27 mouse cellular contexts compared by ENCODE assay signal in genomic region chr3:100961501-100961900, GRCm38 (mm10). TPM values are rescaled to one million over a fixed set of nuclear protein-coding genes. Genes with fewer than 3 reads are reported as not detected.
DNase-seq lines count a peak whose midpoint lies in the region; ATAC-seq and TF ChIP-seq lines count a peak whose summit lies in the region.
"Had no signal": no experiment of that assay in that cellular context is flagged by ENCODE, and none has a peak within 500 bp of the region (broad histone marks: within the 10 kb centered on the region; RNA-seq: fewer than 3 reads in every experiment).

No protein-coding gene starts in this region.

- H3K4me2 ChIP-seq in heart, embryonic 12.5 days = no peak overlapping the region
- H3K4me2 ChIP-seq in heart, postnatal 0 days (ENCODE audit: low read depth, low read length) = no peak overlapping the region
- H3K4me2 ChIP-seq: hindbrain, embryonic 15.5 days; neural tube, embryonic 15.5 days had no signal

- H3K9ac ChIP-seq in heart, embryonic 12.5 days = no peak overlapping the region
- H3K9ac ChIP-seq in heart, postnatal 0 days (replicated peaks; ENCODE audit: low read depth, low read length) = no peak overlapping the region
- H3K9ac ChIP-seq: hindbrain, embryonic 15.5 days; neural tube, embryonic 15.5 days had no signal

- no peak for ATAC-seq in heart, embryonic 12.5 days (ENCODE audit: insufficient number of reproducible peaks, low FRiP score)
- ATAC-seq in heart, postnatal 0 days (ENCODE audit: insufficient read depth, low read depth) = peak; percentile 37; the same call in 1 of the 2 replicates
- ATAC-seq: CD4-positive, CD25-positive, alpha-beta regulatory T cell, adult 4 months; forebrain, embryonic 16.5 days; inflammation-experienced regulatory T-cells, adult 6 months had no signal

- H3K36me3 ChIP-seq in heart, embryonic 12.5 days = peaks cover 76% of the 10 kb centered on the region
- H3K36me3 ChIP-seq in heart, postnatal 0 days (replicated peaks; ENCODE audit: control insufficient read depth, insufficient read depth, low read length) = peaks cover 51% of the 10 kb centered on the region
- H3K36me3 ChIP-seq: hindbrain, embryonic 15.5 days; neural tube, embryonic 15.5 days had no signal

- intact Hi-C loops in heart, postnatal 36 days (cut with DNase I) = loop anchor here (5.0 kb wide), 1 partner anchor 851 kb away; no protein-coding TSS in a partner anchor

- H3K27me3 ChIP-seq in heart, embryonic 12.5 days (replicated peaks) = no peaks in the 10 kb centered on the region
- H3K27me3 ChIP-seq in heart, postnatal 0 days (ENCODE audit: control insufficient read depth, insufficient read depth, low read length) = no peaks in the 10 kb centered on the region
- H3K27me3 ChIP-seq: hindbrain, embryonic 15.5 days; neural tube, embryonic 15.5 days had no signal

- WGBS in heart, embryonic 12.5 days = 69% methylated on average over 7 of the region's 7 CpGs
- WGBS in heart, postnatal 0 days = 40% methylated on average over 7 of the region's 7 CpGs

- no peak for DNase-seq in heart, adult 9 months (ENCODE audit: low spot score in 2 of 2)
- DNase-seq in heart, postnatal 0 days (ENCODE audit: low spot score) = no peak
- no peak for DNase-seq in heart, postnatal 36 days
- DNase-seq in lung, postnatal 25 days (ENCODE audit: low spot score) = peak; percentile 11
- DNase-seq in lung, postnatal 4 days = no peak
- DNase-seq in adrenal gland, adult 8-10 months = no peak
- DNase-seq: adrenal gland, postnatal 25 days; cerebellum, adult 11-12 months; cerebellum, adult 9-11 months; embryo, embryonic 11 days; gastrocnemius, adult 2 months; gastrocnemius, postnatal 36 days; kidney, adult 11 months; kidney, postnatal 14 days; layer of hippocampus, adult 9-11 months; midbrain, embryonic 14.5 days; retina, postnatal 1 day; right cerebral cortex, postnatal 14 days; thymus, postnatal 14 days had no signal

- H3K9me3 ChIP-seq in heart, embryonic 12.5 days (replicated peaks) = no peaks in the 10 kb centered on the region
- H3K9me3 ChIP-seq in heart, postnatal 0 days (replicated peaks; ENCODE audit: control insufficient read depth, low read length) = no peaks in the 10 kb centered on the region
- H3K9me3 ChIP-seq: hindbrain, embryonic 15.5 days; neural tube, embryonic 15.5 days had no signal

- H3K4me3 ChIP-seq in heart, embryonic 12.5 days = no peak overlapping the region
- no peak overlapping the region for H3K4me3 ChIP-seq in heart, postnatal 0 days (ENCODE audit: low read depth, low read length)
- H3K4me3 ChIP-seq: erythroblast, embryonic 14.5 days; gastrocnemius, adult 2 months; hindbrain, embryonic 15.5 days; neural tube, embryonic 15.5 days had no signal

- H3K4me1 ChIP-seq in heart, embryonic 12.5 days (replicated peaks) = peaks cover 15% of the 10 kb centered on the region
- H3K4me1 ChIP-seq in heart, postnatal 0 days (ENCODE audit: control insufficient read depth, insufficient read depth) = peaks cover 10% of the 10 kb centered on the region; the same call in 1 of the 2 replicates
- H3K4me1 ChIP-seq: hindbrain, embryonic 15.5 days; neural tube, embryonic 15.5 days had no signal

- no peak for TF ChIP-seq CTCF in heart, postnatal 0 days (IDR thresholded peaks at IDR 0.05; ENCODE audit: low read depth)

- TF ChIP-seq EP300 in heart, postnatal 0 days (IDR thresholded peaks at IDR 0.05; ENCODE audit: low read depth) = no peak

- peak overlapping the region; percentile 68 for H3K27ac ChIP-seq in heart, embryonic 12.5 days (ENCODE audit: poor library complexity, severe bottlenecking)
- H3K27ac ChIP-seq in heart, postnatal 0 days (ENCODE audit: low read depth) = peak overlapping the region; percentile 59; the same call in 1 of the 2 replicates
- H3K27ac ChIP-seq: gastrocnemius, adult 2 months; hindbrain, embryonic 15.5 days; macrophage; neural tube, embryonic 15.5 days had no signal

RNA-seq across cellular contexts. Expression of gene Ttf2, which starts 8.0 kb away (rescaled TPM):
- polyA plus RNA-seq in heart, embryonic 12.5 days (2016; fragmentation: Nextera tagmentation; extraction: Ambion mirVana) = 15.2 and 15.7 TPM in 2 replicates
- 11.0 and 13.5 TPM in 2 replicates for total RNA-seq in heart, postnatal 0 days (2014; rRNA removed; ENCODE audit: low replicate concordance)
- 4.2 and 4.4 TPM in 2 replicates for polyA plus RNA-seq in heart, postnatal 0 days (2015; fragmentation: Nextera tagmentation; extraction: Ambion mirVana)
- 1 to 10 TPM; 2.2 to 2.6 TPM for total RNA-seq in heart, postnatal 36 days (2021)
- 10 to 100 TPM; 10.5 to 14.8 (median 13.8) TPM for total RNA-seq in adrenal gland, adult 8-10 months (2022)

RNA-seq across cellular contexts. Expression of gene Trim45, which starts 39.5 kb away (rescaled TPM):
- 4.7 and 4.9 TPM in 2 replicates for polyA plus RNA-seq in heart, embryonic 12.5 days (2016; fragmentation: Nextera tagmentation; extraction: Ambion mirVana)
- 6.8 and 8.2 TPM in 2 replicates for total RNA-seq in heart, postnatal 0 days (2014; rRNA removed; ENCODE audit: low replicate concordance)
- polyA plus RNA-seq in heart, postnatal 0 days (2015; fragmentation: Nextera tagmentation; extraction: Ambion mirVana) = 2.3 and 2.4 TPM in 2 replicates
- 1 to 10 TPM; 8.0 to 9.2 TPM for total RNA-seq in heart, postnatal 36 days (2021)
- total RNA-seq in adrenal gland, adult 8-10 months (2022) = 1 to 10 TPM; 4.6 to 5.4 (median 5.2) TPM
